Mouse (Mus musculus) kidney, embryonic 16.5 days (tissue): ENCODE results near the gene Eif4e2. TPM values are rescaled to one million over a fixed set of nuclear protein-coding genes. Genes with fewer than 3 reads are reported as not detected.

Experiments
- ATAC-seq: fragments of 200-750 bp; cut with Nextera tagmentation; 2 replicates; pipeline ENCODE4 v1.8.0; 2017; ENCODE audit warnings: moderate TSS enrichment; ENCODE audit not compliant: low FRiP score, low TSS enrichment
- H3K27ac ChIP-seq: fragments of 300-500 bp; sonication (generic); 2 replicates; pipeline ENCODE4 v1.5.1; 2014; ENCODE audit warnings: low read length
- H3K27me3 ChIP-seq: fragments of 300-500 bp; sonication (generic); 2 replicates; pipeline ENCODE4 v1.6.1; 2014; ENCODE audit warnings: low read length, control low read depth, mixed read lengths; ENCODE audit not compliant: insufficient read depth
- H3K36me3 ChIP-seq: fragments of 300-500 bp; sonication (generic); 2 replicates; pipeline ENCODE4 v1.6.1; 2014; ENCODE audit warnings: low read length, control low read depth, mixed read lengths; ENCODE audit not compliant: insufficient read depth
- H3K4me1 ChIP-seq: fragments of 300-500 bp; sonication (generic); 2 replicates; pipeline ENCODE4 v1.6.1; 2014; ENCODE audit warnings: low read length, control low read depth, mixed read lengths; ENCODE audit not compliant: insufficient read depth
- H3K4me2 ChIP-seq: fragments of 300-500 bp; sonication (generic); replicated peaks from 2 replicates; pipeline ENCODE4 v1.6.1; 2014; ENCODE audit warnings: low read depth, low read length
- H3K4me3 ChIP-seq: fragments of 300-500 bp; sonication (generic); 2 replicates; pipeline ENCODE4 v1.5.1; 2014; ENCODE audit warnings: mild to moderate bottlenecking, low read length
- H3K9ac ChIP-seq: fragments of 300-500 bp; sonication (generic); replicated peaks from 2 replicates; pipeline ENCODE4 v1.6.1; 2014; ENCODE audit warnings: low read length
- H3K9me3 ChIP-seq: fragments of 300-500 bp; sonication (generic); 2 replicates; pipeline ENCODE4 v1.6.1; 2016; ENCODE audit warnings: low read length, control low read depth
- WGBS: fragments of 180-500 bp; shearing (Covaris S2); extraction: QIAGEN DNeasy Blood & Tissue Kit; methylation state at CpG from one replicate; pipeline ENCODE4 v1.1.7; 2014; 5-methylcytosine and 5-hydroxymethylcytosine counted together
- polyA plus RNA-seq: library from polyadenylated mRNA; unstranded; fragments of >200 nt; fragmentation: Nextera tagmentation; extraction: Ambion mirVana; gene quantifications from 2 replicates; pipeline ENCODE4 v1.2.1, GENCODE M21; 2015

Gene Eif4e2
- polyA plus RNA-seq, 1 experiment from 2014 or later: 157 TPM

- Histone ChIP-seq H3K27ac (no peak overlapping the region), H3K4me3 (no peak overlapping the region), H3K4me2 (peak overlapping the region; percentile 22), H3K27me3 (no peaks in the 10 kb centered on the region), H3K9me3 (no peaks in the 10 kb centered on the region), H3K9ac (0 out of 2 replicates have a peak overlapping the region, but pooled peaks have one; percentile 4), H3K36me3 (no peaks in the 10 kb centered on the region), H3K4me1 (peaks cover 5% of the 10 kb centered on the region)
- WGBS: 23% methylated on average over 20 of the region's 20 CpGs
- ATAC-seq: no peak
Measured at GRCm38 (mm10) chr1:87281599-87282412, 68.1 kb downstream of the Eif4e2 start.

GRCm38 (mm10) chr1:87282413-87282788, 68.7 kb downstream of the Eif4e2 start:
- 73% methylated on average over 6 of the region's 6 CpGs for WGBS
- Histone ChIP-seq H3K27ac (no peak overlapping the region), H3K9ac (no peak overlapping the region), H3K4me3 (no peak overlapping the region), H3K4me1 (peaks cover 5% of the 10 kb centered on the region), H3K9me3 (no peaks in the 10 kb centered on the region), H3K4me2 (no peak overlapping the region), H3K27me3 (no peaks in the 10 kb centered on the region), H3K36me3 (no peaks in the 10 kb centered on the region)
- ATAC-seq: no peak

GRCm38 (mm10) chr1:87283410-87283960, 69.8 kb downstream of the Eif4e2 start:
- Histone ChIP-seq H3K27ac (no peak overlapping the region), H3K9me3 (no peaks in the 10 kb centered on the region), H3K4me3 (no peak overlapping the region), H3K4me2 (no peak overlapping the region), H3K4me1 (peaks cover 5% of the 10 kb centered on the region), H3K27me3 (no peaks in the 10 kb centered on the region), H3K36me3 (no peaks in the 10 kb centered on the region), H3K9ac (no peak overlapping the region)
- WGBS: 78% methylated on average over 10 of the region's 10 CpGs
- no peak for ATAC-seq

- no peak overlapping the region for H3K4me2 ChIP-seq
- no peaks in the 10 kb centered on the region for H3K36me3 ChIP-seq
- H3K27me3 ChIP-seq: no peaks in the 10 kb centered on the region
- WGBS: 75% methylated on average over 2 of the region's 2 CpGs
- no peaks in the 10 kb centered on the region for H3K9me3 ChIP-seq
- peaks cover 1% of the 10 kb centered on the region for H3K4me1 ChIP-seq
- no peak overlapping the region for H3K4me3 ChIP-seq
- no peak overlapping the region for H3K27ac ChIP-seq
- H3K9ac ChIP-seq: no peak overlapping the region
- ATAC-seq: no peak
Measured at GRCm38 (mm10) chr1:87287105-87287504, 73.4 kb downstream of the Eif4e2 start.

Other genes starting within 250 kb of the Eif4e2 start
- not detected in 2 replicates for gene Alppl2, start 124.0 kb upstream of the Eif4e2 start, polyA plus RNA-seq
- 0.06 TPM in 1 of 2 replicates, not detected in the other for gene Alpi, start 112.3 kb upstream of the Eif4e2 start, polyA plus RNA-seq
- not detected in 2 replicates for gene Akp3, start 88.9 kb upstream of the Eif4e2 start, polyA plus RNA-seq
- 0.94 and 1.1 TPM in 2 replicates for gene Ecel1, start 57.4 kb upstream of the Eif4e2 start, polyA plus RNA-seq
- gene Prss56, start 30.6 kb upstream of the Eif4e2 start, polyA plus RNA-seq: 0.08 TPM in 1 of 2 replicates, not detected in the other
- gene Chrnd, start 23.3 kb upstream of the Eif4e2 start, polyA plus RNA-seq: 0.81 and 1.1 TPM in 2 replicates
- gene Chrng, start 9.3 kb upstream of the Eif4e2 start, polyA plus RNA-seq: 0.68 and 0.85 TPM in 2 replicates
- gene Efhd1, start 50.4 kb downstream of the Eif4e2 start, polyA plus RNA-seq: 7.3 and 8.5 TPM in 2 replicates
- 59.2 and 68.3 TPM in 2 replicates for gene Gigyf2, start 113.1 kb downstream of the Eif4e2 start, polyA plus RNA-seq
- 0.94 and 1.2 TPM in 2 replicates for gene Kcnj13, start 180.8 kb downstream of the Eif4e2 start, polyA plus RNA-seq